Mouse (Mus musculus): ENCODE data around the gene Erich2.

DNA sequence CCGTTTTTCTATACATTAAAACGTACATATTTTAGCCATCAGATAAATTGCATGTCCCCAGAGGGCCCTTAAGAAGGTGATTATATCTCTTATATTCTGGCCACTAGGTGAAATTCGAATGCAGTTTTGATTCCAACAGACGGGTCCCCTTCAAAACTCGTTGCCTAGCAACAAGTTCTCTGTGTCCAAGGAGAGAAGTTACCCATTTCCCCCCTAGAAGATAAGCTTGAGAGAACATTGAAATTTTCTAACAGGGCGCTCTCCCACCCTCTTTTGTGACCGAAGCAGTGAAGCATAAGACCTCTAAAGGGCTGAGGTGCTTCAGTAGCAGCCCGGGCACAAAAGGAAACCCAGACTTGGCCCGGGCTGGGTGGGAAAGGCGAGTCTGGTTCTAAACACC, at the start of gene Erich2:
- no peak for TF ChIP-seq CTCF (IDR thresholded peaks at IDR 0.05; ENCODE audit: insufficient read depth, low read length)
- TF ChIP-seq POLR2A (IDR thresholded peaks at IDR 0.05; ENCODE audit: borderline replicate concordance, extremely low read depth, low read depth, low read length): no peak

Data from lung, adult 2 months (tissue).